Mouse (Mus musculus) left cerebral cortex, adult 2 months (tissue): ENCODE results near the gene Cbx5. TPM values are rescaled to one million over a fixed set of nuclear protein-coding genes. Genes with fewer than 3 reads are reported as not detected.
A peak's percentile ranks its signal among the peaks of the same experiment; 100 is the strongest.
"Not testable (repeated sequence)": the region's sequence is repeated elsewhere in the genome, so short reads cannot be mapped to it uniquely, and the experiment has no call there.

Experiments
- DNase-seq, 2 experiments: peaks; one replicate each; pipeline ENCODE4 v3.0.0; 2021 to 2022; ENCODE audit warnings: low spot score in 2 of 2, mixed read lengths in 1 of 2; ENCODE audit errors: extremely low spot score in 1 of 2
- H3K27ac ChIP-seq: fragments of 200-600 bp; 2 replicates; pipeline ENCODE4 v1.8.1; 2022
- H3K4me3 ChIP-seq: fragments of 200-600 bp; 2 replicates; pipeline ENCODE4 v1.8.1; 2022
- CTCF ChIP-seq: fragments of 200-600 bp; IDR thresholded peaks from 2 replicates; pipeline ENCODE4 v1.8.1; 2022; ENCODE audit warnings: antibody characterized with exemption, mild to moderate bottlenecking, moderate library complexity
- intact Hi-C: fragments of 180-260 bp; cut with DNase I; formaldehyde crosslinking; loops from one replicate; pipeline ENCODE4 v1.15.1; 2025
- long read RNA-seq, 2 experiments: library from polyadenylated mRNA; stranded (forward); transcript quantifications; one replicate each; pipeline ENCODE4 v2.0.0; 2021; ENCODE audit warnings: borderline mapping rate in 2 of 2
- total RNA-seq, 2 experiments: library from RNA; stranded (reverse); gene quantifications; 2 replicates each; pipeline ENCODE4 v1.2.3; 2021

Cbx5 gene
- 100 to 1,000 TPM; 171 to 176 TPM for total RNA-seq
- long read RNA-seq, experiment 1, full-length matches to known transcripts: 52 of 104 reads
- long read RNA-seq, experiment 1, partial matches to known transcripts: 21 of 104 reads
- long read RNA-seq, experiment 1, other reads (novel, unspliced or antisense): 31 of 104 reads
- long read RNA-seq, experiment 2, full-length matches to known transcripts: 49 of 89 reads
- long read RNA-seq, experiment 2, partial matches to known transcripts: 8 of 89 reads
- long read RNA-seq, experiment 2, other reads (novel, unspliced or antisense): 32 of 89 reads

GRCm38 (mm10) chr15:103239685-103240159 is at the start of gene Cbx5:
Cbx5 (minus strand) TSS chr15:103239816.
- TF ChIP-seq CTCF: no peak
- intact Hi-C loops: loop anchor here (1.0 to 2.0 kb wide), 3 partner anchors 25 to 65 kb away; partner anchors contain the start of gene Copz1

GRCm38 (mm10) chr15:103285778-103286417 is 46.3 kb upstream of the Cbx5 start:
- peak in 1 of 2 experiments; percentile 46 for DNase-seq
- H3K27ac ChIP-seq: no peak overlapping the region
- no peak for TF ChIP-seq CTCF
- intact Hi-C loops: loop anchor here (2.0 kb wide), 1 partner anchor 21 kb away; no protein-coding TSS in a partner anchor
- H3K4me3 ChIP-seq: no peak overlapping the region

More at GRCm38 (mm10) chr15:103239685-103240159, at the start of gene Cbx5:
- DNase-seq: peak; percentile 97
- peak within 1 kb of the TSS; percentile 89 for H3K27ac ChIP-seq
- peak within 1 kb of the TSS; percentile 72 for H3K4me3 ChIP-seq

GRCm38 (mm10) chr15:103284647-103285046 is 45.0 kb upstream of the Cbx5 start:
- no peak overlapping the region for H3K4me3 ChIP-seq
- no peak overlapping the region for H3K27ac ChIP-seq
- no peak for DNase-seq
- intact Hi-C loops: loop anchor here (2.0 kb wide), 1 partner anchor 22 kb away; no protein-coding TSS in a partner anchor
- peak; percentile 22 for TF ChIP-seq CTCF

GRCm38 (mm10) chr15:103284066-103284465 is 44.5 kb upstream of the Cbx5 start:
- intact Hi-C loops: loop anchor here (2.0 kb wide), 1 partner anchor 23 kb away; no protein-coding TSS in a partner anchor
- no peak for DNase-seq

GRCm38 (mm10) chr15:103281465-103282205 is 42.0 kb upstream of the Cbx5 start:
- no peak for TF ChIP-seq CTCF
- Histone ChIP-seq H3K4me3 (no peak overlapping the region), H3K27ac (no peak overlapping the region)
- intact Hi-C loops: no loop called here
- no peak for DNase-seq

More at GRCm38 (mm10) chr15:103284066-103284465, 44.5 kb upstream of the Cbx5 start:
- Histone ChIP-seq H3K4me3 (no peak overlapping the region), H3K27ac (no peak overlapping the region)
- peak; percentile 60 for TF ChIP-seq CTCF

GRCm38 (mm10) chr15:103280817-103281464 is 41.3 kb upstream of the Cbx5 start:
- peak; percentile 59 for TF ChIP-seq CTCF
- H3K27ac ChIP-seq: no peak overlapping the region
- no peak for DNase-seq
- intact Hi-C loops: no loop called here
- no peak overlapping the region for H3K4me3 ChIP-seq

GRCm38 (mm10) chr15:103279750-103280149 is 40.1 kb upstream of the Cbx5 start:
- TF ChIP-seq CTCF: peak; percentile 59
- Histone ChIP-seq H3K4me3 (no peak overlapping the region), H3K27ac (no peak overlapping the region)
- intact Hi-C loops: no loop called here
- DNase-seq: no peak

- intact Hi-C loops: no loop called here
- no peak overlapping the region for H3K27ac ChIP-seq
- H3K4me3 ChIP-seq: no peak overlapping the region
- DNase-seq: no peak
- no peak for TF ChIP-seq CTCF
These were observed 38.3 kb upstream of the Cbx5 start for GRCm38 (mm10) chr15:103277949-103278348.

GRCm38 (mm10) chr15:103275943-103276342 is 36.3 kb upstream of the Cbx5 start:
- H3K27ac ChIP-seq, DNase-seq, H3K4me3 ChIP-seq, intact Hi-C loops: not testable (repeated sequence)

- DNase-seq: peak; percentile 94 to 96
- intact Hi-C loops: loop anchor here (1.0 kb wide), 1 partner anchor 32 kb away; the partner anchor contains the start of gene Hnrnpa1
- Histone ChIP-seq H3K4me3 (peak within 1 kb of the TSS; percentile 85), H3K27ac (peak within 1 kb of the TSS; percentile 84)
- peak; percentile 6; the same call in 1 of the 2 replicates for TF ChIP-seq CTCF
These were observed 33.0 kb upstream of the Cbx5 start, which contains the start of gene Copz1 for GRCm38 (mm10) chr15:103272419-103273279. Copz1 (plus strand) TSS chr15:103272714.
